Mouse (Mus musculus): Measurements from ENCODE around the gene Clec18a. TPM values are rescaled to one million over a fixed set of nuclear protein-coding genes. Genes with fewer than 3 reads are reported as not detected.
"Not testable (repeated sequence)": the region's sequence is repeated elsewhere in the genome, so short reads cannot be mapped to it uniquely, and the experiment has no call there.

The Clec18a gene
- polyA plus RNA-seq, 1 experiment from 2014 or later = 0.92 TPM

DNA sequence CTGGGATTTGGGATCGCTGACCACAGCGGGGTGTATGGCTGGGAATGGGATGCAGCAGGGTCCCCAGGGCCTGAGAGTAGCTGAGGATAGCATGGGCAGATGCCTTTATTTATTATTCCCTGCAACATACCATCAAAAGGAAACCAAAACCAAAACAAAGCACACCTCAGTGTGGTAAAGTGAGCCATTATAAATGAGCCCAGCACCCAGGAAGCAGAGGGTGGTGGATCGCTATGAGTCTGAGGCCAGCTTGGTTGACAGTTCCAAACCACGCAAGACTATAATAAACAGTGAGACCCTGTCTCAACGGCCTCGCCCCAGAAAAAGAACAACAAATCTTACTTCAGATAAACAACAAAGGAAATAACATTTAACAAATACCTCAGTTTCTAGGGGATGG, 62.2 kb downstream of the Clec18a start:
- Histone ChIP-seq H3K4me2 (no peak overlapping the region), H3K27me3 (peaks cover 7% of the 10 kb centered on the region; the same call in 1 of the 2 replicates), H3K4me1 (replicated peaks) (peaks cover 25% of the 10 kb centered on the region), H3K36me3 (no peaks in the 10 kb centered on the region), H3K9me3 (no peaks in the 10 kb centered on the region), H3K27ac (replicated peaks) (no peak overlapping the region), H3K9ac (no peak overlapping the region), H3K4me3 (no peak overlapping the region)
- WGBS = 87% methylated on average over 6 of the region's 6 CpGs
- ATAC-seq (ENCODE audit: low FRiP score, low read depth) = no peak

DNA sequence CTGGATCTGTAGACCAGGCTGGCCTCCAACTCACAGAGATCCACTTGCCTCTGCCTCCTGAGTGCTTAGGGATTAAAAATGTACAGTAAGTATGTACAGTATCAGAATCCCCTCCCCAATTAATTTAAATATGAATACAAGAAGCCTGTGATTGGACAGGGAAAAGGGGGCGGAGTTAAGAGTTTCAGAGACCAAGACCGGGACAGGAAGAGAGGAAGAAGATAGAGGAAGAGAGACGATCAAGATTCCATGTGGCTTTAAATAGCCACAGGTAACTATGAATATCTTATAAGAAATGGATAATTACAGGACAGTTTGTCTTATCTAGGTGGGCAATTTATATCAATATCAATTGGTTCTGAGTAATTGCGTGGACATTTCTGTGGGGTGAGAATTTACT, 62.6 kb downstream of the Clec18a start:
- 58% methylated on average over 4 of the region's 4 CpGs for WGBS
- Histone ChIP-seq H3K27me3 (peaks cover 7% of the 10 kb centered on the region; the same call in 1 of the 2 replicates), H3K27ac (replicated peaks) (no peak overlapping the region), H3K4me3 (no peak overlapping the region), H3K4me2 (no peak overlapping the region), H3K36me3 (no peaks in the 10 kb centered on the region), H3K9me3 (no peaks in the 10 kb centered on the region), H3K4me1 (replicated peaks) (peaks cover 20% of the 10 kb centered on the region), H3K9ac (no peak overlapping the region)
- no peak for ATAC-seq (ENCODE audit: low FRiP score, low read depth)

DNA sequence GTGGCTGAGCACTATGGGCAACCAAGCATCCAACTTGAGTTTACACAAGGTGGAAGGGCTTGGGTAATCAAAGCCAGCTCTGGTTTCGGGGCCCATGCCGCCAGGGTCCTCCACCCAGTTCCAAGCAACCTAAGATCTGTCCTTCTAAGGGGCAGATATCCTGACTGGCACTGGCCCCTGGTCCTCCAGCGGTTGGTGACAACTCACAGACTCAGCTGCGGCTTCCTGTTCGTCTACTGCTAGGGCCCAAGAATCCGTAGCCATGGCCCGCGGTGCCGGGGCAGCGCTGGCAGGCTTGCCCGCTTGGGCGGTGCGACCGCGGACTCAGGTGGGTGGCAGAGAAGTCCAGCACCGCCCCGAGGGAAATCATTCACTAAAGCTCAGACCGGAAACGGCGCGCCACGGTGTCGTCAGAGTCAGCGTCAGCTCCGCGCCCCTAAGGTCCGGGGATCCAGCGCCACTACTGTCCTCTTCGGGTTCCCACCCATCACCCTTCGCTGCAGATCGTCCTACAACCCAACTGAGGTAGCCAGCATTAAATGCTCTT, 64.8 kb downstream of the Clec18a start:
- Histone ChIP-seq H3K4me1 (replicated peaks) (peaks cover 13% of the 10 kb centered on the region), H3K9me3 (no peaks in the 10 kb centered on the region), H3K27ac (replicated peaks) (peak overlapping the region; percentile 79), H3K9ac (peak overlapping the region; percentile 80), H3K36me3 (no peaks in the 10 kb centered on the region), H3K4me2 (peak overlapping the region; percentile 83), H3K27me3 (peaks cover 7% of the 10 kb centered on the region; the same call in 1 of the 2 replicates), H3K4me3 (peak overlapping the region; percentile 77)
- WGBS = 0% methylated on average over 31 of the region's 31 CpGs
- ATAC-seq (ENCODE audit: low FRiP score, low read depth) = peak; percentile 94

DNA sequence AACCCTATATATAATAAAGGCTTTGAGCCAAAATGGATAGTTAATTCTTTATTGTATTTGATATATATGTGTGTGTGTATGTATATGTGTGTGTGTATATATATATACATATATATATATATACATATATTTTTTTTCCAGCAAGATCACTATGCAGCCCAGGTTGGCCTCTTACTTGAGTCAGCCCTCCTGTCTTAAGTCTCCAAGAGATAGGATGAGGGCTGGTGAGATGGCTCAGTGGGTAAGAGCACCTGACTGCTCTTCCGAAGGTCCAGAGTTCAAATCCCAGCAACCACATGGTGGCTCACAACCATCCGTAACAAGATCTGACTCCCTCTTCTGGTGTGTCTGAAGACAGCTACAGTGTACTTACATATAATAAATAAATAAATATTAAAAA, 65.6 kb downstream of the Clec18a start:
- H3K4me3 ChIP-seq; H3K9ac ChIP-seq; H3K4me2 ChIP-seq; H3K27me3 ChIP-seq; H3K36me3 ChIP-seq; ATAC-seq (ENCODE audit: low FRiP score, low read depth); H3K9me3 ChIP-seq; H3K27ac ChIP-seq (replicated peaks): not testable (repeated sequence)
- peaks cover 13% of the 10 kb centered on the region for H3K4me1 ChIP-seq (replicated peaks)
- WGBS = 83% methylated on average over 2 of the region's 2 CpGs

DNA sequence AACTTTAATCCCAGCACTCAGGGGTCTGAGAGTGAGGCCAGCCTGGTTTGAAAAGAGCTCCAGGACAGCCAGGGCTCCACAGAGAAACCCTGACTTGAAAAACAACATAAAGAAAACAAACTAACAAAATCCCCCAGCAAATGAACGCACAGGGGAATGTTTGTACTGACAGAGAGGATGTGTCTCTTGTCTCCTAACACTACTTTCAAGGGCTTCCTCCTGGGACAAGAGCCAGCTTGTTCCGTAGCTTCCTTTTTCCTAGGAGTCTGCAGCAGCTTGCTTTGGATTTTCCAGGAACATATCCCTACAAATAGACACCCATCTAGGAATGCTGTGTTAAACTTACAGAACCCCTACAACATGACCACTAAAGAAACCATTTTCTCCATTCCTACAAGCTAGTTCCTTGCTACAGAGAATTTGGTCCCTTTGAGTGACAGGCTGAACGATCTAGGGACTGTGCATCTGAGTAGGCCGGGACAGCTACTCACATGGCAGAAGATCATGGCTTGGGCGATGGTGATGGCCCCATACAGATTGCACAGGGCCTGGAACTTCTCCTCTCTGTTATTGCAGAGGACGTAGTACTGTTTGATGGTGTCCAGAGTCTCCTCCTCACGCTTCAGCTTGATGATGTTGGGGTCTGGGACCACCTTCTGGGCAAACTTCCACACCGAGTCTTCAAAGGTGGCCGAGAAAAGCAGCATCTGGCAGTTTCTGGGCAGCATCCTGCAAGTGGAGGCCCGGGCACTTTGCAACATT, 81.8 kb downstream of the Clec18a start:
- not testable (repeated sequence) for H3K4me1 ChIP-seq (replicated peaks); ATAC-seq (ENCODE audit: low FRiP score, low read depth)
- H3K36me3 ChIP-seq = peaks cover 56% of the 10 kb centered on the region

More for the DNA sequence above, 81.8 kb downstream of the Clec18a start:
- H3K9me3 ChIP-seq; H3K4me3 ChIP-seq; H3K27me3 ChIP-seq; H3K4me2 ChIP-seq; H3K9ac ChIP-seq; H3K27ac ChIP-seq (replicated peaks): not testable (repeated sequence)
- 88% methylated on average over 9 of the region's 10 CpGs for WGBS

Small RNAs within 50 kb of the gene (microRNA-seq; reads per million reads assigned to microRNA genes)
- gene Gm24103 (not detected), gene Mir3473d (not detected)

Other genes starting within 250 kb of the Clec18a start
- 70.7 and 75.4 TPM in 2 replicates for gene Cog4, start 245.8 kb downstream of the Clec18a start, polyA plus RNA-seq (2015; fragmentation: Nextera tagmentation; extraction: Ambion mirVana)
- gene Sf3b3, start 245.6 kb downstream of the Clec18a start, polyA plus RNA-seq (2015; fragmentation: Nextera tagmentation; extraction: Ambion mirVana) = 90.7 and 94.2 TPM in 2 replicates
- gene Fuk, start 189.9 kb downstream of the Clec18a start, polyA plus RNA-seq (2015; fragmentation: Nextera tagmentation; extraction: Ambion mirVana) = 7.1 and 8.6 TPM in 2 replicates
- 26.8 and 30.3 TPM in 2 replicates for gene St3gal2, start 172.5 kb downstream of the Clec18a start, polyA plus RNA-seq (2015; fragmentation: Nextera tagmentation; extraction: Ambion mirVana)
- gene Ddx19a, start 94.6 kb downstream of the Clec18a start, polyA plus RNA-seq (2015; fragmentation: Nextera tagmentation; extraction: Ambion mirVana) = 10.8 and 12.4 TPM in 2 replicates
- 6.2 and 7.5 TPM in 2 replicates for gene Ddx19b, start 60.7 kb downstream of the Clec18a start, polyA plus RNA-seq (2015; fragmentation: Nextera tagmentation; extraction: Ambion mirVana)
- 86.5 and 88.3 TPM in 2 replicates for gene Aars, start 59.3 kb downstream of the Clec18a start, polyA plus RNA-seq (2015; fragmentation: Nextera tagmentation; extraction: Ambion mirVana)
- gene Exosc6, start 36.1 kb downstream of the Clec18a start, polyA plus RNA-seq (2015; fragmentation: Nextera tagmentation; extraction: Ambion mirVana) = not detected in 2 replicates
- gene Pdpr, start 2.2 kb upstream of the Clec18a start, polyA plus RNA-seq (2015; fragmentation: Nextera tagmentation; extraction: Ambion mirVana) = 10.2 and 11.0 TPM in 2 replicates
- 65.0 and 68.5 TPM in 2 replicates for gene Glg1, start 166.8 kb upstream of the Clec18a start, polyA plus RNA-seq (2015; fragmentation: Nextera tagmentation; extraction: Ambion mirVana)
- gene Rfwd3, start 207.8 kb upstream of the Clec18a start, polyA plus RNA-seq (2015; fragmentation: Nextera tagmentation; extraction: Ambion mirVana) = 23.7 and 25.1 TPM in 2 replicates
- 0.51 and 0.64 TPM in 2 replicates for gene Mlkl, start 245.8 kb upstream of the Clec18a start, polyA plus RNA-seq (2015; fragmentation: Nextera tagmentation; extraction: Ambion mirVana)